Mouse (Mus musculus) ES-Bruce4 (cell line): ENCODE measurements around the gene Vmn1r3.
"Not testable (repeated sequence)": the region's sequence is repeated elsewhere in the genome, so short reads cannot be mapped to it uniquely, and the experiment has no call there.

Experiments used
- CTCF ChIP-seq: IDR thresholded peaks from one replicate; pipeline ENCODE4 v1.8.1; 2011; ENCODE audit warnings: low read depth, low read length
- POLR2A ChIP-seq: IDR thresholded peaks from one replicate; pipeline ENCODE4 v1.8.1; 2011; ENCODE audit warnings: low read length; ENCODE audit not compliant: insufficient read depth

DNA sequence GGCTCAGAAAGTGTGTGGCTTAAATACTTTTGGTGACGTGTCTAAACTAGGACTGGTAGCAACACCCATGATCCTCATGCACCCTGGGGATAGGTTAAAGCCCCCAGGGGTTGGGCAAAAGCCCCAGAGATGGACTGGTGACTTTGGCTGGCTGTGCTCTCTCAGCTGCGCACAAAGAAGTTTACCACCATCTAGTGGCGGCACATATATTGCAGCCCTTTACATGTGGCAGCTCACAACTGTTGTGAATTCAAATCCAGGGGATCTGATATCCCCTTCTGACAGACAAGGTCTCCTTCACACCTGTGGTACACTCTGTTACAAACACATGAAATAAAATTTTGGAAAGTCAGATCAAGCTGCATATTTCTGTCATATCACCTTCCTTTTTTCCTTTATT lies 37.2 kb downstream of the Vmn1r3 start:
- not testable (repeated sequence) for TF ChIP-seq CTCF, POLR2A
